Mouse (Mus musculus): ENCODE measurements at regions not wholly inside any gene's neighbourhood (a gene's known extent, or its start where the extent isn't known, plus 50 kb on each side); places are given as distances from the start of the nearest gene placed in this dataset.
"Not testable (repeated sequence)": the region's sequence is repeated elsewhere in the genome, so short reads cannot be mapped to it uniquely, and the experiment has no call there.

DNA sequence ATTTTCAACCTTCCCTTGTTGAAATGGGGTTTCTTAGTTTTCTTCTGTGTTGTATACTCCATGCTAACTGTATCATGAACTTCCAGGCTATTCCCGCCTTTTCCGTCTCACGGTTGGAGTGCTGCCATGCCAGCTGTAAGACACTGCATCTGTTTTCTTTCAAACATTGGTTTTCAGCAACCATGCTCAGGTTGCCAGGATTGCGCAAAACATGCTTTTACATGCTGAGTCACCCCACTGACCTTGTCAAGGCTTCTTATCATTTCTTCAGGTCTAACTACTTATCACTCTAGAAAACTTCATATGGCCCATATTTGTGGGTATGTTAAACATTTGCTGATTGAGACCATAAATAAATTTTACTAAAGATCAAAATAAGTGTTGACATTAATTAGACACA is 551.2 kb downstream of the Tlr4 start:
- 96% methylated on average over 4 of the region's 4 CpGs for WGBS
- Histone ChIP-seq H3K9ac (no peak overlapping the region), H3K4me2 (no peak overlapping the region), H3K9me3 (replicated peaks) (no peaks in the 10 kb centered on the region), H3K27me3 (no peaks in the 10 kb centered on the region), H3K36me3 (ENCODE audit: poor library complexity, severe bottlenecking) (no peaks in the 10 kb centered on the region), H3K27ac (no peak overlapping the region), H3K4me1 (no peaks in the 10 kb centered on the region), H3K4me3 (no peak overlapping the region)
- ATAC-seq = no peak

DNA sequence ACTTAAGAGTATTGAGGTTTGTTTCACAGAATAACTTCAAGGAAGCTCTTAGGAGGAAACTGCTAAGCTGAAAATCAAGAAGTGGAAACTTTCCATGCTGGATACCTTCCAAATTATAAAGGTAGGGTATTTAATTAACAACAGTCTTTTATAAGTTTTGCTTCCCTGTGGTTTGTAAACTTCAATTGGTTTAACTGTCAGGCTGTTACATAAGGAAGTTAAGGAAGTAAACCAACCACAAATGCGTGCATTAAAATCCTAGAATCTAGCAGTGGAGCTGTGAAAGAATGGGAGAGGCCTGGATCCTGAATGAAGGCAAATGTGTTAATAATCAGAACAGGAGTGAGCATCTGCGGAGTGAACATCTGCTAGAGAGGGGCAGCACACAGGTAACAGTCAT is 560.5 kb downstream of the Tlr4 start:
- Histone ChIP-seq H3K4me1 (no peaks in the 10 kb centered on the region), H3K27me3 (no peaks in the 10 kb centered on the region), H3K9ac (no peak overlapping the region), H3K4me2 (no peak overlapping the region), H3K36me3 (ENCODE audit: poor library complexity, severe bottlenecking) (no peaks in the 10 kb centered on the region), H3K27ac (no peak overlapping the region), H3K9me3 (replicated peaks) (no peaks in the 10 kb centered on the region), H3K4me3 (no peak overlapping the region)
- WGBS = 88% methylated on average over 2 of the region's 2 CpGs
- no peak for ATAC-seq

DNA sequence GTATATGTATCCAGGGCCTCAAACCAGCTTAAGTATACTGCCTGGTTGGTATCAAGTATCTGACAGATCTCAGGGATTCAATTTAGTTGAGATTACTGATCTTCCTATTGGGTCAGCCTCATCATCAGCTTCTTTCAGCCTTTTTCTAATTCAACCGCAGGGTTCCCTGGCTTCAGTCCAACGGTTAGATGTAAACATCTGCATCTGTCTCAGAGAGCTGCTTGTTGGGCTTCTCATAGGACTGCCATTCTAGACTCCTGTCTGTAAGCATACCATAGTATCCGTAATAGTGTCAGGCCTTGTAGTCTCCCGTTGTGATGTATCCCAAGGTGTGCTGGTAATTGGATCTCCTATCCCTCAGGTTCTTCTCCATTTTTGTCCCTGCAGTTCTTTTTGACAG is 575.6 kb downstream of the Tlr4 start:
- Histone ChIP-seq H3K4me2 (no peak overlapping the region), H3K4me3 (no peak overlapping the region), H3K36me3 (ENCODE audit: poor library complexity, severe bottlenecking) (no peaks in the 10 kb centered on the region), H3K4me1 (no peaks in the 10 kb centered on the region), H3K27me3 (no peaks in the 10 kb centered on the region), H3K27ac (no peak overlapping the region), H3K9ac (no peak overlapping the region), H3K9me3 (replicated peaks) (no peaks in the 10 kb centered on the region)
- ATAC-seq = no peak
- WGBS = 95% methylated on average over 4 of the region's 4 CpGs

DNA sequence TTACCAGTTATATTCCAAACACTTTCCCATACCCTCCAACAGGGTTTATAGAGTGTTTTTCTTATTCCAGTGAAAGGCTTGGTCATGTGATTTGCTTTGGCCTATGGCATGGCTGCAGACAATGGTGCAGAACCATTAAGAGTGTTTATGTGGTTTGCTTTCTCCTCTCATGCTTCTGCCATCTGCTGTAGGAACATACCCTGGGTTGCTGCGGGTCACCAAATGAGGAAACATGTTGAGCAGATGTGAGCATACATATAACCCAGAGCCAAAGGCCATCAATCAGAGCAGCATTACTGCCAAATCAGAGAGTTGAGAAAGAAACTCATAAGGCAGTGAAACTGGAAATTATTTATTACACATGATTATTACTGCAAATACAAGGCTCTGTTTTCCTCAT is 596.7 kb downstream of the Tlr4 start:
- Histone ChIP-seq H3K4me1 (no peaks in the 10 kb centered on the region), H3K36me3 (ENCODE audit: poor library complexity, severe bottlenecking) (no peaks in the 10 kb centered on the region), H3K4me3 (no peak overlapping the region), H3K9me3 (replicated peaks) (no peaks in the 10 kb centered on the region), H3K9ac (no peak overlapping the region), H3K27me3 (no peaks in the 10 kb centered on the region), H3K4me2 (no peak overlapping the region), H3K27ac (no peak overlapping the region)
- 93% methylated on average over 1 of the region's 1 CpGs for WGBS
- no peak for ATAC-seq

DNA sequence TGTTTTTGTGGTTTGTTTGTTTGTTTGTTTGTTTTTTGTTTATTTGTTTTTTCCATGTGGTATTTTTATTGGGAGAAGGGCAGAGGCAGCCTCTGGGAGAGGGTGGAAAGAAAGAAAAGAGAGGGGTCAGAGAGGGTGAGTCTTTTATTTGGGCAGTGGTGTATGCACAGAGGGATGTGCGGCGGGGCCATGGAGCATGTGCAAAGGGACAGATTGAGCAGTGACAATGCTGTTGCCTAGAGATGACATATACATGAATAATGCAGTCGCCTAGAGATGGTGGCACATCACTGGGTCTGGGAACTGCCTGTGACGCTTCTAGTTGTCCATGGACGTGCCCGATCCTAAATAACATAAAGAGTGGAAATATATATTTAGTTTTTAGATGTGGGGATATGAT is 598.3 kb downstream of the Tlr4 start:
- ATAC-seq = no peak
- Histone ChIP-seq H3K27me3 (no peaks in the 10 kb centered on the region), H3K9me3 (replicated peaks) (no peaks in the 10 kb centered on the region), H3K27ac (no peak overlapping the region), H3K36me3 (ENCODE audit: poor library complexity, severe bottlenecking) (no peaks in the 10 kb centered on the region), H3K4me2 (no peak overlapping the region), H3K9ac (no peak overlapping the region), H3K4me1 (no peaks in the 10 kb centered on the region), H3K4me3 (no peak overlapping the region)
- 81% methylated on average over 6 of the region's 6 CpGs for WGBS

DNA sequence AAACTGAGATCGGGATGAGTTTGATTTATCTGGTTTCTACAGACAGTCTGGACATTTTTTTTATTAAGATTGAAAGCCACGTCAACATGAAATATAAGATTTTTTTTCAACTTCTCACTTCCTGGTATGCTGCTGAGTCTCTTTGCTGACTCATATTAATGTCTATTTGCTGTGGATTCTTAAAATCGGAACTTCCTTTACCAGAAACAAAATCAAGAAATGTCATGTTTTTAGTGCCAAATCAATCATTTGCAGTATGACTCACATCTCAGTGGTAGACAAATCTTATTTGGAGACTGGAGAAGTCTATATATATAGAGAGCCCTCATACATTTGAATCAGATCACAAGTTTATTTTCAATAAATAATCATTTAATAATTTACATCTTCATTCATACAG is 620.5 kb downstream of the Tlr4 start:
- Histone ChIP-seq H3K9ac (no peak overlapping the region), H3K4me3 (no peak overlapping the region), H3K27me3 (no peaks in the 10 kb centered on the region), H3K4me2 (no peak overlapping the region), H3K27ac (no peak overlapping the region), H3K4me1 (no peaks in the 10 kb centered on the region), H3K9me3 (replicated peaks) (no peaks in the 10 kb centered on the region), H3K36me3 (ENCODE audit: poor library complexity, severe bottlenecking) (no peaks in the 10 kb centered on the region)
- 93% methylated on average over 3 of the region's 3 CpGs for WGBS
- ATAC-seq = no peak

DNA sequence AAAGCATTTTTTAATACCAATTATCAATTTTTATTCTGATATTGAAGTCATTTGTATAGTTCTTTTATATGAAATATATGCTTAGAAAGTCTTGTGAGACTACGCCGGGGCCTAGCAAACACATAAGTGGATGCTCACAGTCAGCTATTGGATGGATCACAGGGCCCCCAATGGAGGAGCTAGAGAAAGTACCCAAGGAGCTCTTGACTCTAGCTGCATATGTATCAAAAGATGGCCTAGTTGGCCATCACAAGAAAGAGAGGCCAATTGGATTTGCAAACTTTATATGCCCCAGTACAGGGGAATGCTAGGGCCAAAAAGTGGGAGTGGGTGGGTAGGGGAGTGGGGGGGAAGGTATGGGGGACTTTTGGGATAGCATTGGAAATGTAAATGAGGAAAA is 632.5 kb downstream of the Tlr4 start:
- not testable (repeated sequence) for ATAC-seq; H3K27ac ChIP-seq; H3K4me3 ChIP-seq; H3K9ac ChIP-seq; H3K4me1 ChIP-seq; H3K9me3 ChIP-seq (replicated peaks); H3K36me3 ChIP-seq (ENCODE audit: poor library complexity, severe bottlenecking); H3K4me2 ChIP-seq; H3K27me3 ChIP-seq
- WGBS = 93% methylated on average over 2 of the region's 2 CpGs

DNA sequence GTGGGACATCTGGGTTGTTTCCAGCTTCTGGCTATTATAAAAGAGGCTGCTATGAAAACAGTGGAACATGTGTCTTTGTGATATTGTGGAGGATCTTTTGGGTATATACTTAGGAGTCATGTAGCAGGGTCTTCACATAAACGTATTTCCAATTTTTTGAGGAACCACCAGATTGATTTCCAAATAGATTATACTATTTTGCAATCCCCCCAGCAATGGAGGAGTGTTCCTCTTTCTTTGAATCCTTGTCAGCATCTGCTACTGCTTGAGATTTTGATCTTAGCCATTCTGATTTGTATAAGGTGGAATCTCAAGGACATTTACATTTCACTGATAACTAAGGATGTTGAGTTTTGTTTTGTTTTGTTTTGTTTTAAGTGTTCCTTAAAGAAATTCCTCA is 645.6 kb downstream of the Tlr4 start:
- Histone ChIP-seq H3K4me2 (no peak overlapping the region), H3K9me3 (replicated peaks) (no peaks in the 10 kb centered on the region), H3K36me3 (ENCODE audit: poor library complexity, severe bottlenecking) (no peaks in the 10 kb centered on the region), H3K4me3 (no peak overlapping the region), H3K9ac (no peak overlapping the region), H3K4me1 (0 out of 2 replicates have a peak, but pooled peaks cover 6% of the 10 kb centered on the region), H3K27ac (no peak overlapping the region), H3K27me3 (no peaks in the 10 kb centered on the region)
- ATAC-seq = no peak
- WGBS = 75% methylated on average over 1 of the region's 1 CpGs

DNA sequence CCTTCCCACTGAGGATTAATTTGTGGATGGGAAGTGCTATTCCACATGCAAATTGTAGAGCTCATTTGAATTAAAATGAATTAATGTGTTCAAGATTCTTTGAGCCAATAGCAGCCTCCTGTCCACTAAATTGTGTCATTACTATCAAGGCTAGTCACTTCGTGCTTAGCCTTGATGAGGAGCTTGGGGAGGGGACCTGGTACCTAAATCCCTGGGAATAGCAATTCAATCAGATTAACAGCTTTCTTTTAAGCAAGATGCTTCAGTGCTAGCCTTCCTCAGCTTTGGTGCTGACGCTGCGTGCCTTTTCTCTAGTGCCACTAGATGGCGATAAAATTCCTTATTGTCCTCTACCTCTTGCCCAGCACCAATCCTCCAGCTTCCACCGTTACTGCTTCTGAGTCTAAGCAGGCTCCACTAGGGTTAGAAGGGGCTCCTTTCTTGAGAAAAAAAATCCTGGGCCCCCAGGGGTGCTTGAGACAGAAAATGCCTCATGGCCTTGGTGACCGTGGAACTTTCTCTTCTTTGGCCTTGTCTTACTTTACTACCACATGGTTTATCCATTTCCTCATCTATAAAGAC is 650.0 kb downstream of the Tlr4 start:
- no peaks in the 10 kb centered on the region for H3K36me3 ChIP-seq (ENCODE audit: poor library complexity, severe bottlenecking)
- no peak overlapping the region for H3K4me2 ChIP-seq
- H3K27me3 ChIP-seq = no peaks in the 10 kb centered on the region
- no peaks in the 10 kb centered on the region for H3K9me3 ChIP-seq (replicated peaks)
- H3K9ac ChIP-seq = no peak overlapping the region
- peak; percentile 97 for ATAC-seq
- H3K4me3 ChIP-seq = no peak overlapping the region
- WGBS = 7% methylated on average over 6 of the region's 6 CpGs
- no peak overlapping the region for H3K27ac ChIP-seq
- 0 out of 2 replicates have a peak, but pooled peaks cover 6% of the 10 kb centered on the region for H3K4me1 ChIP-seq

DNA sequence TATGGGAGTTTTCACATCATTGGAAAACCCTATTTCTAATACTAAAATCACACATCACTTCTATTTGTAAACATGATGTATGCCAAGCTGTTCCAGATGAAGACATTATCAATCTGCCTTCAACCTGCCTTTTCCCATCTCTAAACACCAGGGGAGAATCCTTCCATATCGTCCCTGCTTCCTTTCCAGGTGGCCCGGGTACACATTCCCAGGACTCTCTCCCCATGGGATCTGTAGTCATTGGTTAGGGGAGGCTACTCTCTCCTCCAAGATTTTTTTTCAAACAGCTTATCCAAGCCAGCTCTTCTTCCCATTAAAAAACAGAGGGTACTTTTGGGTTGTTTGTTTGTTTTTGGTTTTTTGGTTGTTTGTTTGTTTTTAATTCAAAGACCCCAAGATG is 650.7 kb downstream of the Tlr4 start:
- 50% methylated on average over 2 of the region's 2 CpGs for WGBS

DNA sequence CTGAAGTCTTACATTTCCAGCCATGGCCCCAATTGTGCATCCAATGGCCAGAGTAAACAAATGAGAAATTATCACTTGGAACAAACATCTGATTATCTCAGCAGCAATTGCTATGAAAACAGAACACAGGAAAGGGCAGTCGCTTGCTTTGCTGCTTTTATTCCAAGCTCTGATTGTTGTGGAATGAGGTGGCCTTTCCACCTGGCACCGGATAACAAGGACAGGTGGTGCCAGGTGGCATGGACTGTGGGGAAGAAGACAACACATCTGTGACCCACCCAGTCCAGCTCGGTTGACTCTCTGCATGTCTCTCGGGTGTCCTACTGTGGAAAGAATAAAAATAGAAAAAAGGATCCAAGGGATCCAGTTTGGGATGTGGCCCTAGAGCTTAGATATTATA is 694.9 kb downstream of the Tlr4 start:
- 86% methylated on average over 4 of the region's 4 CpGs for WGBS
- Histone ChIP-seq H3K9ac (no peak overlapping the region), H3K4me2 (no peak overlapping the region), H3K27me3 (no peaks in the 10 kb centered on the region), H3K27ac (no peak overlapping the region), H3K36me3 (ENCODE audit: poor library complexity, severe bottlenecking) (no peaks in the 10 kb centered on the region), H3K4me3 (no peak overlapping the region), H3K4me1 (no peaks in the 10 kb centered on the region), H3K9me3 (replicated peaks) (no peaks in the 10 kb centered on the region)
- no peak for ATAC-seq

More for the DNA sequence above, 650.7 kb downstream of the Tlr4 start:
- Histone ChIP-seq H3K27me3 (no peaks in the 10 kb centered on the region), H3K4me1 (0 out of 2 replicates have a peak, but pooled peaks cover 6% of the 10 kb centered on the region), H3K4me3 (no peak overlapping the region), H3K9ac (no peak overlapping the region), H3K27ac (no peak overlapping the region), H3K4me2 (no peak overlapping the region), H3K36me3 (ENCODE audit: poor library complexity, severe bottlenecking) (no peaks in the 10 kb centered on the region), H3K9me3 (replicated peaks) (no peaks in the 10 kb centered on the region)
- ATAC-seq = no peak

DNA sequence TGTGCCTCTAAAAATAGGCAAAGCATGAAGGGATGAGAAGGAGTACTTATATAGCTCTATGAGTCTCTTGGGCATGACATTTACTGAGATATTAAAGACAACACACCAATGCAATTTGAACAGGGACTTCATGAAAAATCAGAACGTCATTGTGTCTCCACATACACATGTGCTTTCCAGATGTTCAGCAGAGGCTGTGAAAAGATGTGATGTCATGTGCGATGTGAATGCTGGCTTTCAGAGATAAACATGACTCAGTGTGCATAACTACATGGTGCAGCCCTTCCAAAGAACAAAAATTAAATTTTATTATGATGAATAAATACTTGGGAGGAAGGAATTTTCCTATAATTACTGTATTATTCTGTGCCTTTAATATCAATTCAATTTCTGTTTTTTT is 695.8 kb downstream of the Tlr4 start:
- no peaks in the 10 kb centered on the region for H3K36me3 ChIP-seq (ENCODE audit: poor library complexity, severe bottlenecking)
- ATAC-seq = no peak
- H3K27me3 ChIP-seq = no peaks in the 10 kb centered on the region
- H3K9ac ChIP-seq = no peak overlapping the region
- H3K4me3 ChIP-seq = no peak overlapping the region
- no peaks in the 10 kb centered on the region for H3K4me1 ChIP-seq
- H3K4me2 ChIP-seq = no peak overlapping the region
- no peaks in the 10 kb centered on the region for H3K9me3 ChIP-seq (replicated peaks)
- 89% methylated on average over 2 of the region's 2 CpGs for WGBS
- no peak overlapping the region for H3K27ac ChIP-seq

DNA sequence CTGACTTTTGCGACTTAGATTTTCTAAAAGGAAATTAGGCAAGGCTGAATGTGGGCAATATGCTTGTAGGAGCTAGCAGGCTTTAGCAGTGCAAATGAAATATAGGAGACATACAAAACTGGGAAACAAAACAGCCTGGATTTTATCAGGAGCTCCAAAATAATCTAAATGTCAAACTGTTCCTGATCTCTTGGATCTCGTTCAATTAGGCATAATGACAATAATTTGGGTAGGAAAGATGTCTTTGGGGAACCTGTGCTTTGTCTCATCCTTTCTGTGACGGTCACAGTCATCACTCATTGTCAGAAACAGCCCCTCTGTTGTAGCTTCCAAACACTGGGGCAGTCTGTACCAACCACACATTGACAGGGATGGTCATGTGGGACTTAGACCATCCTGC is 702.2 kb downstream of the Tlr4 start:
- Histone ChIP-seq H3K9ac (no peak overlapping the region), H3K4me3 (no peak overlapping the region), H3K9me3 (replicated peaks) (no peaks in the 10 kb centered on the region), H3K4me1 (no peaks in the 10 kb centered on the region), H3K4me2 (no peak overlapping the region), H3K27ac (no peak overlapping the region), H3K27me3 (no peaks in the 10 kb centered on the region), H3K36me3 (ENCODE audit: poor library complexity, severe bottlenecking) (no peaks in the 10 kb centered on the region)
- no peak for ATAC-seq
- WGBS = 83% methylated on average over 3 of the region's 3 CpGs
